Mouse (Mus musculus) adrenal gland, adult 2 months (tissue): ENCODE results near the gene Nufip2. TPM values are rescaled to one million over a fixed set of nuclear protein-coding genes. Genes with fewer than 3 reads are reported as not detected.

Experiments used
- polyA plus RNA-seq: library from polyadenylated mRNA; depleted of rRNA; stranded (reverse); fragments of >200 nt; gene quantifications from 2 replicates; pipeline ENCODE4 v1.2.3, GENCODE M21; 2012; rRNA removed
- total RNA-seq, 2 experiments: library from RNA; stranded (reverse); gene quantifications; 2 replicates each; pipeline ENCODE4 v1.2.3; 2021

Gene Nufip2
- total and polyA plus RNA-seq, 3 experiments = 21.9 to 111 (median 63.7) TPM

Other genes with a start within 250 kb of the Nufip2 start
- gene Coro6, start 223.7 kb upstream of the Nufip2 start, total RNA-seq = 1 to 10 TPM; 1.3 to 2.0 TPM
- 6.0 and 9.2 TPM in 2 replicates for gene Coro6, start 223.7 kb upstream of the Nufip2 start, polyA plus RNA-seq
- gene Ankrd13b, start 196.5 kb upstream of the Nufip2 start, total RNA-seq = 1 to 10 TPM; 6.0 to 7.3 TPM
- gene Ankrd13b, start 196.5 kb upstream of the Nufip2 start, polyA plus RNA-seq = 24.7 and 27.8 TPM in 2 replicates
- 10 to 100 TPM; 42.1 to 48.8 TPM for gene Git1, start 192.6 kb upstream of the Nufip2 start, total RNA-seq
- gene Git1, start 192.6 kb upstream of the Nufip2 start, polyA plus RNA-seq = 69.5 and 72.1 TPM in 2 replicates
- gene Abhd15, start 171.0 kb upstream of the Nufip2 start, total RNA-seq = 10 to 100 TPM; 12.1 to 29.9 TPM
- 28.7 and 38.9 TPM in 2 replicates for gene Abhd15, start 171.0 kb upstream of the Nufip2 start, polyA plus RNA-seq
- gene Trp53i13, start 170.2 kb upstream of the Nufip2 start, total RNA-seq = 10 to 100 TPM in 1 of 2 experiments, 1 to 10 TPM in 1; 6.3 to 15.6 TPM
- 31.1 and 37.1 TPM in 2 replicates for gene Trp53i13, start 170.2 kb upstream of the Nufip2 start, polyA plus RNA-seq
- gene Gm10392, start 167.0 kb upstream of the Nufip2 start, total RNA-seq = not detected
- gene Gm10392, start 167.0 kb upstream of the Nufip2 start, polyA plus RNA-seq = 0.08 TPM in 1 of 2 replicates, not detected in the other
- gene Taok1, start 78.3 kb upstream of the Nufip2 start, total RNA-seq = 10 to 100 TPM; 45.9 to 51.0 TPM
- 2.2 and 2.8 TPM in 2 replicates for gene Taok1, start 78.3 kb upstream of the Nufip2 start, polyA plus RNA-seq
- not detected for gene Cryba1, start 39.1 kb downstream of the Nufip2 start, total RNA-seq
- not detected in 2 replicates for gene Cryba1, start 39.1 kb downstream of the Nufip2 start, polyA plus RNA-seq
- gene Myo18a, start 77.1 kb downstream of the Nufip2 start, total RNA-seq = 10 to 100 TPM; 50.4 to 75.6 TPM
- gene Myo18a, start 77.1 kb downstream of the Nufip2 start, polyA plus RNA-seq = 66.5 and 70.4 TPM in 2 replicates
- not detected for gene Gm10277, start 101.6 kb downstream of the Nufip2 start, total RNA-seq
- not detected in 2 replicates for gene Gm10277, start 101.6 kb downstream of the Nufip2 start, polyA plus RNA-seq
- 1 to 10 TPM in 1 of 2 experiments, under 1 TPM in 1; 0.35 to 1.8 TPM for gene Pipox, start 207.9 kb downstream of the Nufip2 start, total RNA-seq
- 3.0 and 4.3 TPM in 2 replicates for gene Pipox, start 207.9 kb downstream of the Nufip2 start, polyA plus RNA-seq
- gene Sez6, start 244.6 kb downstream of the Nufip2 start, total RNA-seq = 1 to 10 TPM; 2.9 to 4.4 TPM
- 1.5 and 2.0 TPM in 2 replicates for gene Sez6, start 244.6 kb downstream of the Nufip2 start, polyA plus RNA-seq